Mouse (Mus musculus) kidney, adult 2 months (tissue): Measurements from ENCODE around the gene Rita1.

ENCODE experiments used
- CTCF ChIP-seq: fragments of 200-500 bp; conservative IDR thresholded peaks from 2 replicates; pipeline ENCODE4 v1.5.1; 2011; ENCODE audit warnings: low read depth, mild to moderate bottlenecking, control low read depth, low read length, moderate library complexity, mixed read lengths; ENCODE audit not compliant: insufficient read depth, insufficient read length
- POLR2A ChIP-seq: fragments of 200-500 bp; IDR thresholded peaks from one replicate; pipeline ENCODE4 v1.6.1; 2011; ENCODE audit warnings: low read depth, low read length, control low read depth

GRCm38 (mm10) chr5:120568336-120568768 is 44.0 kb downstream of the Rita1 start:
- TF ChIP-seq POLR2A (no peak), CTCF (no peak)
